9 mouse cellular contexts compared by ENCODE assay signal in genomic region chr16:18585676-18586075, GRCm38 (mm10). TPM values are rescaled to one million over a fixed set of nuclear protein-coding genes. Genes with fewer than 3 reads are reported as not detected.
DNase-seq lines count a peak whose midpoint lies in the region; ATAC-seq and TF ChIP-seq lines count a peak whose summit lies in the region.
"Had no signal": no experiment of that assay in that cellular context is flagged by ENCODE, and none has a peak within 500 bp of the region (broad histone marks: within the 10 kb centered on the region; RNA-seq: fewer than 3 reads in every experiment).

No protein-coding gene starts in this region.

- H3K4me1 ChIP-seq in midbrain, embryonic 10.5 days: peaks cover 67% of the 10 kb centered on the region
- peaks cover 24% of the 10 kb centered on the region for H3K4me1 ChIP-seq in midbrain, embryonic 11.5 days (ENCODE audit: control insufficient read depth, insufficient read depth, low read length)
- H3K4me1 ChIP-seq in limb, embryonic 14.5 days (ENCODE audit: control insufficient read depth, insufficient read depth, low read length): peaks cover 17% of the 10 kb centered on the region
- H3K4me1 ChIP-seq in stomach, postnatal 0 days (replicated peaks; ENCODE audit: control insufficient read depth, insufficient read depth): peaks cover 5% of the 10 kb centered on the region

- H3K4me2 ChIP-seq in midbrain, embryonic 11.5 days: no peak overlapping the region
- peak overlapping the region; percentile 77 for H3K4me2 ChIP-seq in limb, embryonic 14.5 days (replicated peaks; ENCODE audit: low read depth, low read length, severe bottlenecking)
- peak overlapping the region; percentile 64; the same call in 1 of the 2 replicates for H3K4me2 ChIP-seq in stomach, postnatal 0 days (replicated peaks; ENCODE audit: low read depth)

- peak; percentile 64 for DNase-seq in embryo, embryonic 10.5 days (ENCODE audit: low spot score)
- DNase-seq in embryo, embryonic 10 days (ENCODE audit: low spot score): no peak
- DNase-seq in midbrain, embryonic 10.5 days (ENCODE audit: low spot score): peak; percentile 60
- no peak for DNase-seq in midbrain, embryonic 11.5 days (ENCODE audit: low spot score, missing footprints)
- DNase-seq in limb, embryonic 14.5 days (ENCODE audit: low spot score): no peak
- DNase-seq in stomach, postnatal 0 days (ENCODE audit: low spot score): no peak
- DNase-seq in right cerebral cortex, postnatal 14 days: no peak
- DNase-seq in ovary, postnatal 10 days (ENCODE audit: low spot score): no peak
- DNase-seq: thymus, adult 2 months had no signal

- H3K36me3 ChIP-seq in midbrain, embryonic 10.5 days: no peaks in the 10 kb centered on the region
- H3K36me3 ChIP-seq in midbrain, embryonic 11.5 days (ENCODE audit: control insufficient read depth, insufficient read depth, low read length): no peaks in the 10 kb centered on the region
- no peaks in the 10 kb centered on the region for H3K36me3 ChIP-seq in limb, embryonic 14.5 days (ENCODE audit: control insufficient read depth, insufficient read depth, low read length)
- no peaks in the 10 kb centered on the region for H3K36me3 ChIP-seq in stomach, postnatal 0 days (ENCODE audit: control insufficient read depth, insufficient read depth, low read length)

- no peak overlapping the region for H3K9ac ChIP-seq in midbrain, embryonic 11.5 days (ENCODE audit: low read length)
- peak overlapping the region; percentile 66 for H3K9ac ChIP-seq in limb, embryonic 14.5 days (ENCODE audit: low read depth, low read length, severe bottlenecking)
- H3K9ac ChIP-seq in stomach, postnatal 0 days (ENCODE audit: low read length): no peak overlapping the region

- under 1% methylated on average over 10 of the region's 10 CpGs for WGBS in midbrain, embryonic 10.5 days
- WGBS in midbrain, embryonic 11.5 days: 2% methylated on average over 10 of the region's 10 CpGs
- 19% methylated on average over 10 of the region's 10 CpGs for WGBS in limb, embryonic 14.5 days
- 54% methylated on average over 10 of the region's 10 CpGs for WGBS in stomach, postnatal 0 days

- peaks cover 100% of the 10 kb centered on the region for H3K27me3 ChIP-seq in midbrain, embryonic 10.5 days (ENCODE audit: low read depth, poor library complexity, severe bottlenecking)
- H3K27me3 ChIP-seq in midbrain, embryonic 11.5 days (ENCODE audit: control insufficient read depth, insufficient read depth, low read length): peaks cover 100% of the 10 kb centered on the region
- peaks cover 98% of the 10 kb centered on the region for H3K27me3 ChIP-seq in limb, embryonic 14.5 days (ENCODE audit: control insufficient read depth, insufficient read depth, low read length)
- H3K27me3 ChIP-seq in stomach, postnatal 0 days (ENCODE audit: control insufficient read depth, insufficient read depth, low read length): peaks cover 60% of the 10 kb centered on the region

- ATAC-seq in midbrain, embryonic 11.5 days (ENCODE audit: low FRiP score): no peak
- ATAC-seq in limb, embryonic 14.5 days (ENCODE audit: low FRiP score, low read depth): no peak
- no peak for ATAC-seq in stomach, postnatal 0 days (ENCODE audit: low FRiP score, low TSS enrichment)

- TF ChIP-seq CTCF in stomach, postnatal 0 days (IDR thresholded peaks at IDR 0.05; ENCODE audit: low read depth): no peak

- peak overlapping the region; percentile 48 for H3K4me3 ChIP-seq in midbrain, embryonic 10.5 days
- H3K4me3 ChIP-seq in midbrain, embryonic 11.5 days (ENCODE audit: low read depth, low read length): no peak overlapping the region
- H3K4me3 ChIP-seq in limb, embryonic 14.5 days (replicated peaks; ENCODE audit: low read length): peak overlapping the region; percentile 50
- H3K4me3 ChIP-seq in stomach, postnatal 0 days (ENCODE audit: low read depth, low read length): peak overlapping the region; percentile 44; the same call in 1 of the 2 replicates

- no peak overlapping the region for H3K27ac ChIP-seq in midbrain, embryonic 10.5 days (replicated peaks)
- no peak overlapping the region for H3K27ac ChIP-seq in midbrain, embryonic 11.5 days (ENCODE audit: low read depth, low read length)
- no peak overlapping the region for H3K27ac ChIP-seq in limb, embryonic 14.5 days (replicated peaks; ENCODE audit: low read depth, low read length)
- no peak overlapping the region for H3K27ac ChIP-seq in stomach, postnatal 0 days (replicated peaks)

- TF ChIP-seq EP300 in stomach, postnatal 0 days (optimal IDR thresholded peaks at IDR 0.05): no peak

- no peak for TF ChIP-seq POLR2A in limb, embryonic 14.5 days (IDR thresholded peaks at IDR 0.05; ENCODE audit: borderline replicate concordance, extremely low read depth, insufficient read depth, insufficient read length)

- H3K9me3 ChIP-seq in midbrain, embryonic 10.5 days (replicated peaks): no peaks in the 10 kb centered on the region
- H3K9me3 ChIP-seq in midbrain, embryonic 11.5 days (ENCODE audit: control insufficient read depth, low read length): no peaks in the 10 kb centered on the region
- H3K9me3 ChIP-seq in limb, embryonic 14.5 days (ENCODE audit: control insufficient read depth, low read length): no peaks in the 10 kb centered on the region
- no peaks in the 10 kb centered on the region for H3K9me3 ChIP-seq in stomach, postnatal 0 days (ENCODE audit: control insufficient read depth, low read length)

RNA-seq across cellular contexts. Expression of gene Tbx1, which starts 4.8 kb away (rescaled TPM):
- 0.97 and 1.7 TPM in 2 replicates for polyA plus RNA-seq in midbrain, embryonic 10.5 days (2016; fragmentation: Nextera tagmentation; extraction: Ambion mirVana)
- 0.63 and 0.87 TPM in 2 replicates for polyA plus RNA-seq in midbrain, embryonic 11.5 days (2014; fragmentation: Nextera tagmentation; extraction: Ambion mirVana)
- polyA plus RNA-seq in limb, embryonic 14.5 days (2012; rRNA removed): 12.1 and 16.0 TPM in 2 replicates
- 8.0 and 8.7 TPM in 2 replicates for polyA plus RNA-seq in limb, embryonic 14.5 days (2014; fragmentation: Nextera tagmentation; extraction: Ambion mirVana)
- 0.34 TPM in 2 replicates for polyA plus RNA-seq in stomach, postnatal 0 days (2015; fragmentation: Nextera tagmentation; extraction: Ambion mirVana)

RNA-seq across cellular contexts. Expression of gene Gp1bb, which starts 36.5 kb away (rescaled TPM):
- 4.5 and 4.6 TPM in 2 replicates for polyA plus RNA-seq in midbrain, embryonic 10.5 days (2016; fragmentation: Nextera tagmentation; extraction: Ambion mirVana)
- 6.4 and 6.5 TPM in 2 replicates for polyA plus RNA-seq in midbrain, embryonic 11.5 days (2014; fragmentation: Nextera tagmentation; extraction: Ambion mirVana)
- 3.0 and 4.5 TPM in 2 replicates for polyA plus RNA-seq in limb, embryonic 14.5 days (2012; rRNA removed)
- 3.7 and 4.3 TPM in 2 replicates for polyA plus RNA-seq in limb, embryonic 14.5 days (2014; fragmentation: Nextera tagmentation; extraction: Ambion mirVana)
- polyA plus RNA-seq in stomach, postnatal 0 days (2015; fragmentation: Nextera tagmentation; extraction: Ambion mirVana): 4.6 and 5.4 TPM in 2 replicates

RNA-seq across cellular contexts. Expression of gene Gm49601, which starts 40.6 kb away (rescaled TPM):
- polyA plus RNA-seq in midbrain, embryonic 10.5 days (2016; fragmentation: Nextera tagmentation; extraction: Ambion mirVana): 3.7 and 5.8 TPM in 2 replicates
- 1.7 and 3.3 TPM in 2 replicates for polyA plus RNA-seq in midbrain, embryonic 11.5 days (2014; fragmentation: Nextera tagmentation; extraction: Ambion mirVana)
- 34.5 and 42.9 TPM in 2 replicates for polyA plus RNA-seq in limb, embryonic 14.5 days (2012; rRNA removed)
- 1.9 and 2.7 TPM in 2 replicates for polyA plus RNA-seq in limb, embryonic 14.5 days (2014; fragmentation: Nextera tagmentation; extraction: Ambion mirVana)
- polyA plus RNA-seq in stomach, postnatal 0 days (2015; fragmentation: Nextera tagmentation; extraction: Ambion mirVana): 0.97 and 1.5 TPM in 2 replicates

RNA-seq across cellular contexts. Expression of gene Sept5, which starts 44.1 kb away (rescaled TPM):
- 31.2 and 42.8 TPM in 2 replicates for polyA plus RNA-seq in midbrain, embryonic 10.5 days (2016; fragmentation: Nextera tagmentation; extraction: Ambion mirVana)
- 40.7 and 52.0 TPM in 2 replicates for polyA plus RNA-seq in midbrain, embryonic 11.5 days (2014; fragmentation: Nextera tagmentation; extraction: Ambion mirVana)
- 94.5 and 97.4 TPM in 2 replicates for polyA plus RNA-seq in limb, embryonic 14.5 days (2012; rRNA removed)
- polyA plus RNA-seq in limb, embryonic 14.5 days (2014; fragmentation: Nextera tagmentation; extraction: Ambion mirVana): 43.4 and 44.0 TPM in 2 replicates
- polyA plus RNA-seq in stomach, postnatal 0 days (2015; fragmentation: Nextera tagmentation; extraction: Ambion mirVana): 38.0 and 38.8 TPM in 2 replicates

Comparison
In these comparisons a context has a peak if more than half of its experiments do, and no peak if none do; other contexts are left out.
1. DNase-seq: peak in embryo, embryonic 10.5 days (single experiment) and midbrain, embryonic 10.5 days (single experiment); none in embryo, embryonic 10 days (single experiment), midbrain, embryonic 11.5 days (single experiment), limb, embryonic 14.5 days (single experiment), stomach, postnatal 0 days (single experiment), right cerebral cortex, postnatal 14 days (single experiment) and ovary, postnatal 10 days (single experiment).